Mouse (Mus musculus): ENCODE measurements around the gene Tmprss9. TPM values are rescaled to one million over a fixed set of nuclear protein-coding genes. Genes with fewer than 3 reads are reported as not detected.

The Tmprss9 gene
- total RNA-seq, 2 experiments from 2014 or later = not detected

- DNase-seq (ENCODE audit: low spot score in 2 of 2) = no peak
Measured at GRCm38 (mm10) chr10:80913364-80914011, 41.8 kb downstream of the Tmprss9 start.

GRCm38 (mm10) chr10:80914253-80914656 is 42.6 kb downstream of the Tmprss9 start:
- DNase-seq (ENCODE audit: low spot score in 2 of 2) = no peak

GRCm38 (mm10) chr10:80915260-80915659 is 43.6 kb downstream of the Tmprss9 start:
- DNase-seq (ENCODE audit: low spot score in 2 of 2) = no peak

- no peak for DNase-seq (ENCODE audit: low spot score in 2 of 2)
Measured at GRCm38 (mm10) chr10:80915736-80916135, 44.1 kb downstream of the Tmprss9 start.

- DNase-seq (ENCODE audit: low spot score in 2 of 2) = no peak
Measured at GRCm38 (mm10) chr10:80917336-80917778, 45.7 kb downstream of the Tmprss9 start.

GRCm38 (mm10) chr10:80917779-80918434 is 46.3 kb downstream of the Tmprss9 start, which contains the start of gene Lmnb2:
Gene Lmnb2 (minus strand): TSS chr10:80918245.
- DNase-seq (ENCODE audit: low spot score in 2 of 2) = no peak

- DNase-seq (ENCODE audit: low spot score in 2 of 2) = no peak
Measured at GRCm38 (mm10) chr10:80921923-80922322, 50.3 kb downstream of the Tmprss9 start.

GRCm38 (mm10) chr10:80925472-80925871 is 53.8 kb downstream of the Tmprss9 start:
- no peak for DNase-seq (ENCODE audit: low spot score in 2 of 2)

- peak; percentile 70 to 83 for DNase-seq (ENCODE audit: low spot score in 2 of 2)
Measured at GRCm38 (mm10) chr10:80928586-80929298, 57.1 kb downstream of the Tmprss9 start.

GRCm38 (mm10) chr10:80929299-80930226 is 57.9 kb downstream of the Tmprss9 start, which contains the start of gene Gadd45b:
Gene Gadd45b (plus strand): TSS chr10:80930073.
- peak; percentile 97 for DNase-seq (ENCODE audit: low spot score in 2 of 2)

- DNase-seq (ENCODE audit: low spot score in 2 of 2) = no peak
Measured at GRCm38 (mm10) chr10:80930361-80931152, 58.9 kb downstream of the Tmprss9 start.

- DNase-seq (ENCODE audit: low spot score in 2 of 2) = no peak
Measured at GRCm38 (mm10) chr10:80931153-80931671, 59.6 kb downstream of the Tmprss9 start.

- DNase-seq (ENCODE audit: low spot score in 2 of 2) = no peak
Measured at GRCm38 (mm10) chr10:80931695-80932094, 60.0 kb downstream of the Tmprss9 start.

GRCm38 (mm10) chr10:80932206-80932605 is 60.6 kb downstream of the Tmprss9 start:
- DNase-seq (ENCODE audit: low spot score in 2 of 2) = no peak

GRCm38 (mm10) chr10:80932700-80933420 is 61.2 kb downstream of the Tmprss9 start:
- DNase-seq (ENCODE audit: low spot score in 2 of 2) = no peak

GRCm38 (mm10) chr10:80933421-80933979 is 61.9 kb downstream of the Tmprss9 start:
- DNase-seq (ENCODE audit: low spot score in 2 of 2) = no peak

- no peak for DNase-seq (ENCODE audit: low spot score in 2 of 2)
Measured at GRCm38 (mm10) chr10:80934136-80934985, 62.7 kb downstream of the Tmprss9 start.

GRCm38 (mm10) chr10:80935241-80935640 is 63.6 kb downstream of the Tmprss9 start:
- DNase-seq (ENCODE audit: low spot score in 2 of 2) = no peak

Measured in adrenal gland, postnatal 4 days (tissue).